Mouse (Mus musculus) layer of hippocampus, adult 8-10 months (tissue): Measurements from ENCODE around the gene Cacna1d. TPM values are rescaled to one million over a fixed set of nuclear protein-coding genes. Genes with fewer than 3 reads are reported as not detected.

Experiments used
- DNase-seq, 2 experiments: peaks; one replicate each; pipeline ENCODE4 v3.0.0; 2022; ENCODE audit warnings: low spot score in 2 of 2
- total RNA-seq, 4 experiments: library from RNA; stranded (reverse); gene quantifications; 2 replicates each; pipeline ENCODE4 v1.2.4; 2022

Cacna1d gene
- total RNA-seq, 4 experiments from 2014 or later = 42.2 to 55.3 (median 50.8) TPM

- peak; percentile 32 to 50 for DNase-seq
Measured at GRCm38 (mm10) chr14:30105551-30105950, 385.7 kb downstream of the Cacna1d start.

- no peak for DNase-seq
Measured at GRCm38 (mm10) chr14:30103946-30104536, 387.2 kb downstream of the Cacna1d start.

GRCm38 (mm10) chr14:30097239-30097638, 394.0 kb downstream of the Cacna1d start:
- DNase-seq = no peak

- no peak for DNase-seq
Measured at GRCm38 (mm10) chr14:30092426-30092825, 398.8 kb downstream of the Cacna1d start.

- DNase-seq = no peak
Measured at GRCm38 (mm10) chr14:30092021-30092420, 399.2 kb downstream of the Cacna1d start.

GRCm38 (mm10) chr14:30079729-30080128, 411.5 kb downstream of the Cacna1d start:
- no peak for DNase-seq

GRCm38 (mm10) chr14:30078115-30078808, 413.0 kb downstream of the Cacna1d start:
- no peak for DNase-seq

GRCm38 (mm10) chr14:30075268-30075887, 415.9 kb downstream of the Cacna1d start:
- no peak for DNase-seq

GRCm38 (mm10) chr14:30068566-30068965, 422.7 kb downstream of the Cacna1d start:
- no peak for DNase-seq

GRCm38 (mm10) chr14:30066752-30067151, 424.5 kb downstream of the Cacna1d start:
- no peak for DNase-seq

- no peak for DNase-seq
Measured at GRCm38 (mm10) chr14:30064864-30065263, 426.4 kb downstream of the Cacna1d start.

GRCm38 (mm10) chr14:30056031-30056766, 435.1 kb downstream of the Cacna1d start:
- peak in 1 of 2 experiments; percentile 37 for DNase-seq

- no peak for DNase-seq
Measured at GRCm38 (mm10) chr14:30054922-30055321, 436.3 kb downstream of the Cacna1d start.

- no peak for DNase-seq
Measured at GRCm38 (mm10) chr14:30050280-30050679, 441.0 kb downstream of the Cacna1d start.

GRCm38 (mm10) chr14:30048049-30048448, 443.2 kb downstream of the Cacna1d start:
- no peak for DNase-seq

GRCm38 (mm10) chr14:30046976-30047375, 444.3 kb downstream of the Cacna1d start:
- DNase-seq = no peak

- no peak for DNase-seq
Measured at GRCm38 (mm10) chr14:30045704-30046220, 445.5 kb downstream of the Cacna1d start.

- DNase-seq = no peak
Measured at GRCm38 (mm10) chr14:30045239-30045638, 446.0 kb downstream of the Cacna1d start.

GRCm38 (mm10) chr14:30043356-30043940, 447.8 kb downstream of the Cacna1d start:
- DNase-seq = no peak

- DNase-seq = no peak
Measured at GRCm38 (mm10) chr14:30041836-30042235, 449.4 kb downstream of the Cacna1d start.

- no peak for DNase-seq
Measured at GRCm38 (mm10) chr14:30039413-30039812, 451.8 kb downstream of the Cacna1d start.
